Mouse (Mus musculus) embryo, embryonic 10.5 days (tissue): ENCODE data around the gene Gm7579.
"Not testable (repeated sequence)": the region's sequence is repeated elsewhere in the genome, so short reads cannot be mapped to it uniquely, and the experiment has no call there.

Source experiments
- DNase-seq: peaks from one replicate; pipeline ENCODE4 v3.0.0-alpha.2; 2015; ENCODE audit warnings: low spot score

Gm7579 gene

DNA sequence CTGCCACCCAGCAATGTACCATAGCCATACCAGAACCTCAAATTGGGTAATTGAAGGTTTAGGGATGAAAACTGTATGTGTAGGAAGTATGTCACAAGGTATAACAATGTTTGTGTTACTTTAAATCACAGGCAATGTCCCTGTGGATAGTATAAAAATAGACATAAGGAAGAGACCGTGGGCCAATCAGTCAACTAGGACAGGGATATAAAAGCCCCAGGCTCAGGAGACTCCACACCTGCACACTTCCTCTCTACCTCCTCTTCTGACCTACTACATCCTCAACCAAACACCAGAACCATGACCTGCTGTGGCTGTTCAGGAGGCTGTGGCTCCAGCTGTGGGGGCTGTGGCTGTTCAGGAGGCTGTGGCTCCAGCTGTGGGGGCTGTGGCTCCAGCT is at the start of gene Gm7579:
Gm7579 (plus strand) TSS at position 301 of the 400 bp plus-strand sequence.
- DNase-seq = no peak

DNA sequence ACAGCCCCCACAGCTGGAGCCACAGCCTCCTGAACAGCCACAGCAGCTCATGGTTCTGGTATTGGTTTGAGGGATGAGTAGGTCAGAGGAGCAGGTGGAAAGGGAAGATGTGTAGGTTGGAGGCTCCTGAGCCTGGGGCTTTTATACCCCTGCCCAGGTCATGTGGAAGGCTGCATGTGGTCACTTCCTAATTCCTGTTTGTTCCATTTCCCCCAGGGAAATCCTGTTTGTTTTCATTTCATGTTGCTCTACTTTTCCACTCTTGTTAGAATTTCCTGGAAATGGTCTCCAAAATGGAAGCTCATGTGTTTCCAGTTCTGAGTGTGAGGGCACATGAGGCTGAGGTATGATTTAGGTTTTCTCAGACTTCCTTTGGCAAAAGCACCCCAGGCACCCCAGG is 46.0 kb upstream of the Gm7579 start, which contains the start of gene Gm4553:
Gm4553 (minus strand) TSS at position 101 of the 400 bp plus-strand sequence.
- not testable (repeated sequence) for DNase-seq

DNA sequence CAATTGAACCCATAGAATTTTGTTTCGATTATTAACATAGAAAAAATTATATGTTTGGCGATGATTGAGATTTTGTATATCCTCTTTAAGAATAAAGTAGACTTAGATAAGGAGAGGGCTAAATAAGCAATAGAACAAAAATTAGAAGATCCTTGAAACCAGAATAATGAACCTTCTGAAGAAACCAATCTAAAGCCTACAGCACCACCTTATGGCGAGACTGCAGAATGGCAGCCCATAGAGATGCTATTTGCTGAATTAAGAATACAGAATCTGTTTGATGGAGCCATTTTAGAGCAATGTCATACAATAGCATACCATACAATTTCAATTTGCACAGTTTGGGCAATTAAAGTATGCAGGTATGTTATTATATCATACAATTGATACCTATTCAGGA is 41.8 kb upstream of the Gm7579 start:
- peak; percentile 80 for DNase-seq

DNA sequence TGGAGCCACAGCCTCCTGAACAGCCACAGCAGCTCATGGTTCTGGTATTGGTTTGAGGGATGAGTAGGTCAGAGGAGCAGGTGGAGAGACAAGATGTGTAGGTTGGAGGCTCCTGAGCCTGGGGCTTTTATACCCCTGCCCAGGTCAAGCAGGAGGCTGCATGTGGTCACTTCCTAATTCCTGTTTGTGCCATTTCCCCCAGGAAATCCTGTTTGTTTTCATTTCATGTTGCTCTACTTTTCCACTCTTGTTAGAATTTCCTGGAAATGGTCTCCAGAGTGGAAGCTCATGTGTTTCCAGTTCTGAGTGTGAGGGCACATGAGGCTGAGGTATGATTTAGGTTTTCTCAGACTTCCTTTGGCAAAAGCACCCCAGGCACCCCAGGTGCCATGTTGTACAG is 35.8 kb upstream of the Gm7579 start, which contains the start of gene Krtap5-2:
Krtap5-2 (minus strand) TSS at position 101 of the 400 bp plus-strand sequence.
- DNase-seq = not testable (repeated sequence)

DNA sequence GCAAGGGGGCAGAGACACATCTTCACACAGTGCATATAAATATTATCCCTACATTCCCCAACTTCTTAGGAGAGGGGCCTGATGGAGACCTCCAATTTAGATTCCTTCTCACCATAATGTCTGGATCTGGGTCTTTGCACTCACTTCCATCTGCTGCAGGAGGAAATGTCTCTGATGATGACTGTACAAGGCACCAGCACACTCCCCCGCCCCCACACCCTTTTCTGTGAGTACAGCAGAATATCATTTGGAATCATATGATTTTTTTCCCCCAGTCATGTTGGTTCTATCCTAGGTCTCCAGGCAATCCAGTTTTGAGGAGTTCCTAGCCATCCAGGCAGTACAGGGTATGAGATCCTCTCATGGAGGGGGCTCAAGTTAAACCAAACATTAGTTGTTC is 33.0 kb upstream of the Gm7579 start:
- no peak for DNase-seq

GRCm38 (mm10) chr7:142181021-142181420 is 30.6 kb upstream of the Gm7579 start:
- no peak for DNase-seq

GRCm38 (mm10) chr7:142188156-142188555 is 23.5 kb upstream of the Gm7579 start:
- no peak for DNase-seq

DNA sequence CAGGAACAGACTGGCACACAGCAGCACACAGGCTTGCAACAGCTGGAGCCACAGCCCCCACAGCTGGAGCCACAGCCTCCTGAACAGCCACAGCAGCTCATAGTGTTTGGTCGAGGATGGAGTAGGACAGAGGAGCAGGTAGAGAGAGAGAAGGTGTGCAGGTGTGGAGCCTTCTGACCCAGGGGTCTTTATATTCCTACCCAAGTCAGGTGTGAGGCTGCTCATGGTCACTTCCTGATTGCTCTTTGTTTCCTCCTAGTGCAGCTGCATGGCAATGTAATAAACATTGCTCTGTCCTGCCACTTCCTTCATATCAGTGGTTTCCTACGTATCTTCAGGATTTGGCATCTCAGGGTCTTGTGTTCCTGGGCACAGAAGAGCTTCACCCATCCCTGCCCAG is 21.4 kb upstream of the Gm7579 start, which contains the start of gene Gm10153:
Gm10153 (minus strand) TSS at position 101 of the 400 bp plus-strand sequence.
- DNase-seq = no peak

GRCm38 (mm10) chr7:142198748-142199147 is 12.9 kb upstream of the Gm7579 start:
- no peak for DNase-seq

DNA sequence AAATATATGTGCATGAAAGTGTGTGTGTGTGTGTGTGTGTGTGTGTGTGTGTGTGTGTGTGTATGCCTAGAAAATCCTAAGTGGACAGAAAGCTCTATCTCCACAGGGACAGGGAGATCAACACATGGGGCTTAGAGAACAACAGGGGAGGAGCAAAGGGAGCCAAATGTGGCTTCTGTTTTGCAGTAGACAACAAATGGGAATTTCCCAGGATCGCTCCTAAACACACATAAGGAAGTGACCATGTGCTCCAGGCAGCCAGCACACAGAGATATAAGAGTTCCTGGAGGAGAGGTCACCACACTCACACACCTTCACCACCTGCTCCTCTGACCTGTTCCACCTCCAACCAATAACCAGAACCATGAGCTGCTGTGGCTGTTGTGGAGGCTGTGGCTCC is 10.6 kb upstream of the Gm7579 start, which contains the start of gene Krtap5-3:
Krtap5-3 (plus strand) TSS at position 301 of the 400 bp plus-strand sequence.
- no peak for DNase-seq

GRCm38 (mm10) chr7:142205488-142205887 is 6.2 kb upstream of the Gm7579 start:
- DNase-seq = no peak

- not testable (repeated sequence) for DNase-seq
Observed at GRCm38 (mm10) chr7:142206891-142207290, 4.8 kb upstream of the Gm7579 start.

DNA sequence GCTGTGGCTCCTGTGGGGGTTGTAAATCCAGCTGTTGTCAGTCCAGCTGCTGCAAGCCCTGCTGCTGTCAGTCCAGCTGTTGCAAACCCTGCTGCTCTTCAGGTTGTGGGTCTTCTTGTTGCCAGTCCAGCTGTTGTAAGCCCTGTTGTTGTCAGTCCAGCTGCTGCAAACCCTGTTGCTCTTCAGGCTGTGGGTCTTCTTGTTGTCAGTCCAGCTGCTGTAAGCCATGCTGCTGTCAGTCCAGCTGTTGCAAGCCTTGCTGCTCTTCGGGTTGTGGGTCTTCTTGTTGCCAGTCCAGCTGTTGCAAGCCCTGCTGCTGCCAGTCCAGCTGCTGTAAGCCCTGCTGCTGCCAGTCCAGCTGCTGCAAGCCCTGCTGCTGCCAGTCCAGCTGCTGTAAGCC is 477 bp downstream of the Gm7579 start:
- not testable (repeated sequence) for DNase-seq

GRCm38 (mm10) chr7:142224518-142224917 is 12.9 kb downstream of the Gm7579 start:
- DNase-seq = peak; percentile 3

GRCm38 (mm10) chr7:142229871-142230270 is 18.2 kb downstream of the Gm7579 start, which contains the start of gene Krtap5-5:
TSS of gene Krtap5-5 (minus strand) at chr7:142229971.
- not testable (repeated sequence) for DNase-seq

DNA sequence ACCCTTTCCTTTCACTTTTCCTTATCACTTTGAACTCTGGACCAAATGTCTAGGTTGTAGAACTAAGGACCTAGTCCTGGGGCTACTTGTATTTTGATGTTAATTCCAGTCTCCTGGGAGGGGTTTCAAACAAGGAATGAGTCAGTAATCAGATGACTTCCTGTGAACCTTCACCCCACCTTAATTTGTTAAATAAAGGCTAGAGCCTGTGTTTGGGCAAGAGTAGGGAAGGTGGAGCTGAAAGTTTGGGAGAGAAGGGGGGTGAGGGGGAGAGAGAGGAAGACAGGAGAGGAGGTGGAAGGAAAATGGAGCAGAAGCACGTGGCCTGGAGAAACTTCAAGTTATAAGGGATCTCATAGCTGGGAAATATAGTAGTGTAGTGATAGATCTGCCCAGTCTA is 19.9 kb downstream of the Gm7579 start:
- no peak for DNase-seq

DNA sequence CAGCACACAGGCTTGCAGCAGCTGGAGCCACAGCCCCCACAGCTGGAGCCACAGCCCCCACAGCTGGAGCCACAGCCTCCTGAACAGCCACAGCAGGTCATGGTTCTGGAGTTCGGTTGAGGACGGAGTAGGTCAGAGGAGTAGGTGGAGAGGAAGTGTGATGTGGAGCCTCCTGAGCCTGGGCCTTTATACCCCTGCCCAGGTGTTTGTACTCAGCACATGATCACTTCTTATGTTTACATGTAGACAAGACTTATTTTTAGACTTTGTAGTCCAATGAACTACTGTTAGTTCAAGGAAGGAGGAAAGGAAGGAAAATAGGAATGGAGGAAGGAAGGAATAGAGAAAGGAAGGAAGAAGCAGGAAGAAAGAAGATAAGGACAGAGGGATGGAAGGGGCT is 29.3 kb downstream of the Gm7579 start, which contains the start of gene Gm40460:
Gm40460 (minus strand) TSS at position 101 of the 400 bp plus-strand sequence.
- DNase-seq = no peak

- peak; percentile 63 for DNase-seq
Observed at GRCm38 (mm10) chr7:142249824-142250223, 38.2 kb downstream of the Gm7579 start.

GRCm38 (mm10) chr7:142255517-142255916 is 43.9 kb downstream of the Gm7579 start:
- peak; percentile 68 for DNase-seq

- DNase-seq = not testable (repeated sequence)
Observed at GRCm38 (mm10) chr7:142258254-142258653, 46.6 kb downstream of the Gm7579 start, which contains the start of gene Gm2431. TSS of gene Gm2431 (minus strand) at chr7:142258354.
